8 mouse cellular contexts compared by ENCODE assay signal in the genomic region with DNA sequence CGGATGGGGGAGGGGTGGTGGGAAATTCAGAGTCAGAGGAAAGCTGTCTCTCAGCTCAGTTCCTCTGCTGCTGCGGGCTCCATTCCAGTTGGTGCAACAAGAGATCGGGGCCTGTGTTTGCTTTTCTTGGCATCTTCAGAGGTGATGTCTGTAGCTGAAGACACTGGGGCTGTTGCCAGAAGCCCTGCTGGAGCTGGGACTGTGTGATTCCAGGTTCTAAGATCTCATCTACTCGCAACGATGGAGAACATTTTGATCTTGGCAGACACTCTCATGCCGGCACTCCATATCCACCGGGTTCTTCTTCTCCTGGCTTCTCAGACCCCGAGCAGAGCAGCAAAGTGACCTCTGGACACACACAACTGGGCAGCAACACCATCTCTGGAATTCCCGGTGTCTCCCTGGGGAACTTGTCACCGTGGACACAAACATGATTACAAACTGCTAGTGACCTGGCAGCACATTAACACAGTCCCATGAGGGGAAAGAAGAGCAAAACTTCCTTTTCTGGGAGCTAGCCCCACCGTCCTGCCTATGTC. TPM values are rescaled to one million over a fixed set of nuclear protein-coding genes. Genes with fewer than 3 reads are reported as not detected.
DNase-seq lines count a peak whose midpoint lies in the region; ATAC-seq and TF ChIP-seq lines count a peak whose summit lies in the region.

No protein-coding gene starts in this region.

- no peak overlapping the region for H3K4me3 ChIP-seq in cerebellum, adult 2 months (replicated peaks; ENCODE audit: insufficient read depth, low read depth, low read length)
- H3K4me3 ChIP-seq in kidney, embryonic 15.5 days (replicated peaks), result no peak overlapping the region
- H3K4me3 ChIP-seq in lung, embryonic 16.5 days (ENCODE audit: low read length), result peak overlapping the region; percentile 15
- H3K4me3 ChIP-seq in hindbrain, embryonic 14.5 days (replicated peaks; ENCODE audit: low read length), result no peak overlapping the region

- peak overlapping the region; percentile 42 for H3K4me2 ChIP-seq in kidney, embryonic 15.5 days
- peak overlapping the region; percentile 35 for H3K4me2 ChIP-seq in lung, embryonic 16.5 days (ENCODE audit: low read depth, low read length)
- H3K4me2 ChIP-seq in hindbrain, embryonic 14.5 days (replicated peaks), result no peak overlapping the region

- H3K4me1 ChIP-seq in cerebellum, adult 2 months (ENCODE audit: control insufficient read depth, insufficient read depth, low read length), result no peaks in the 10 kb centered on the region
- H3K4me1 ChIP-seq in kidney, embryonic 15.5 days, result peaks cover 16% of the 10 kb centered on the region
- H3K4me1 ChIP-seq in lung, embryonic 16.5 days (replicated peaks; ENCODE audit: control insufficient read depth, insufficient read depth, low read length), result peaks cover 20% of the 10 kb centered on the region
- no peaks in the 10 kb centered on the region for H3K4me1 ChIP-seq in hindbrain, embryonic 14.5 days (replicated peaks; ENCODE audit: control insufficient read depth, insufficient read depth, low read length)

- no peak overlapping the region for H3K9ac ChIP-seq in kidney, embryonic 15.5 days
- no peak overlapping the region for H3K9ac ChIP-seq in lung, embryonic 16.5 days (ENCODE audit: low read length)
- H3K9ac ChIP-seq in hindbrain, embryonic 14.5 days, result no peak overlapping the region

- ATAC-seq in kidney, embryonic 15.5 days (replicated peaks; ENCODE audit: low FRiP score), result peak; percentile 50; the same call in 1 of the 2 replicates
- peak; percentile 75 for ATAC-seq in lung, embryonic 16.5 days (ENCODE audit: low read depth)
- ATAC-seq in erythroblast, adult 5-6 weeks (replicated peaks; ENCODE audit: low FRiP score, poor library complexity, severe bottlenecking), result no peak
- no peak for ATAC-seq in hindbrain, embryonic 14.5 days (ENCODE audit: low FRiP score)

- peaks cover 1% of the 10 kb centered on the region; the same call in 1 of the 2 replicates for H3K27me3 ChIP-seq in cerebellum, adult 2 months (ENCODE audit: control insufficient read depth, insufficient read depth, low read length)
- no peaks in the 10 kb centered on the region for H3K27me3 ChIP-seq in kidney, embryonic 15.5 days
- no peaks in the 10 kb centered on the region for H3K27me3 ChIP-seq in lung, embryonic 16.5 days (ENCODE audit: control insufficient read depth, insufficient read depth, low read depth, low read length)
- H3K27me3 ChIP-seq in hindbrain, embryonic 14.5 days (ENCODE audit: control insufficient read depth, insufficient read depth, low read length), result no peaks in the 10 kb centered on the region

- H3K36me3 ChIP-seq in kidney, embryonic 15.5 days, result no peaks in the 10 kb centered on the region
- H3K36me3 ChIP-seq in lung, embryonic 16.5 days (ENCODE audit: control insufficient read depth, insufficient read depth, low read length), result no peaks in the 10 kb centered on the region
- H3K36me3 ChIP-seq in hindbrain, embryonic 14.5 days (replicated peaks; ENCODE audit: control insufficient read depth, insufficient read depth), result no peaks in the 10 kb centered on the region

- no peak for TF ChIP-seq CTCF in cerebellum, adult 2 months (IDR thresholded peaks at IDR 0.05; ENCODE audit: borderline replicate concordance, insufficient read depth, low read depth, low read length)

- 6% methylated on average over 11 of the region's 11 CpGs for whole genome bisulfite sequencing in cerebellum, adult 2 months
- 48% methylated on average over 11 of the region's 11 CpGs for WGBS in kidney, embryonic 15.5 days
- WGBS in lung, embryonic 16.5 days, result 29% methylated on average over 11 of the region's 11 CpGs
- 64% methylated on average over 11 of the region's 11 CpGs for WGBS in hindbrain, embryonic 14.5 days

- no peak for TF ChIP-seq POLR2A in cerebellum, adult 2 months (IDR thresholded peaks at IDR 0.05; ENCODE audit: borderline replicate concordance, insufficient read depth, low read length)

- peak; percentile 27 to 40 for DNase-seq in cerebellum, adult 2 months
- DNase-seq in cerebellum, adult 11 months, result no peak
- DNase-seq in NIH3T3 (ENCODE audit: low read depth), result peak; percentile 75
- DNase-seq in gastrocnemius, postnatal 25 days, result peak; percentile 82
- no peak for DNase-seq in hindbrain, embryonic 14.5 days (ENCODE audit: low spot score)

- H3K27ac ChIP-seq in cerebellum, adult 2 months (ENCODE audit: insufficient read depth, low read length), result no peak overlapping the region
- H3K27ac ChIP-seq in kidney, embryonic 15.5 days, result no peak overlapping the region
- peak overlapping the region; percentile 75 for H3K27ac ChIP-seq in lung, embryonic 16.5 days (ENCODE audit: low read length)
- H3K27ac ChIP-seq in hindbrain, embryonic 14.5 days, result no peak overlapping the region

- no peaks in the 10 kb centered on the region for H3K9me3 ChIP-seq in kidney, embryonic 15.5 days (replicated peaks)
- no peaks in the 10 kb centered on the region for H3K9me3 ChIP-seq in lung, embryonic 16.5 days (ENCODE audit: control insufficient read depth, low read length)
- H3K9me3 ChIP-seq in hindbrain, embryonic 14.5 days (ENCODE audit: control insufficient read depth, low read length), result no peaks in the 10 kb centered on the region

RNA-seq across cellular contexts. Expression of gene Mecom, which starts 0.9 kb away (rescaled TPM):
- polyA plus RNA-seq in cerebellum, adult 2 months (2012; rRNA removed), result 2.6 and 4.3 TPM in 2 replicates
- total RNA-seq in gastrocnemius, postnatal 25 days (2021), result 1 to 10 TPM; 6.7 to 8.8 TPM
- 66.4 and 72.7 TPM in 2 replicates for polyA plus RNA-seq in kidney, embryonic 15.5 days (2015; fragmentation: Nextera tagmentation; extraction: Ambion mirVana)
- polyA plus RNA-seq in lung, embryonic 16.5 days (2015; fragmentation: Nextera tagmentation; extraction: Ambion mirVana), result 69.5 and 73.4 TPM in 2 replicates
- total RNA-seq in erythroblast, adult 5-6 weeks (2015; ENCODE audit: low replicate concordance), result 0.58 and 1.0 TPM in 2 replicates
- 0.84 TPM in 1 of 2 replicates, not detected in the other for total RNA-seq in erythroblast, adult 5-6 weeks (2017; ENCODE audit: low replicate concordance)
- 12.6 and 13.7 TPM in 2 replicates for polyA plus RNA-seq in hindbrain, embryonic 14.5 days (2014; fragmentation: Nextera tagmentation; extraction: Ambion mirVana)

RNA-seq across cellular contexts. Expression of gene Actrt3, which starts 52.8 kb away (rescaled TPM):
- polyA plus RNA-seq in cerebellum, adult 2 months (2012; rRNA removed), result 1.8 and 2.5 TPM in 2 replicates
- not detected for total RNA-seq in gastrocnemius, postnatal 25 days (2021)
- polyA plus RNA-seq in kidney, embryonic 15.5 days (2015; fragmentation: Nextera tagmentation; extraction: Ambion mirVana), result not detected in 2 replicates
- 0.10 TPM in 1 of 2 replicates, not detected in the other for polyA plus RNA-seq in lung, embryonic 16.5 days (2015; fragmentation: Nextera tagmentation; extraction: Ambion mirVana)
- total RNA-seq in erythroblast, adult 5-6 weeks (2015; ENCODE audit: low replicate concordance), result 1.3 TPM in 1 of 2 replicates, not detected in the other
- total RNA-seq in erythroblast, adult 5-6 weeks (2017; ENCODE audit: low replicate concordance), result not detected in 2 replicates
- 0.65 and 0.74 TPM in 2 replicates for polyA plus RNA-seq in hindbrain, embryonic 14.5 days (2014; fragmentation: Nextera tagmentation; extraction: Ambion mirVana)

RNA-seq across cellular contexts. Expression of gene Mynn, which starts 55.0 kb away (rescaled TPM):
- 16.7 and 21.6 TPM in 2 replicates for polyA plus RNA-seq in cerebellum, adult 2 months (2012; rRNA removed)
- total RNA-seq in gastrocnemius, postnatal 25 days (2021), result 1 to 10 TPM; 9.0 to 9.3 TPM
- 34.3 and 36.0 TPM in 2 replicates for polyA plus RNA-seq in kidney, embryonic 15.5 days (2015; fragmentation: Nextera tagmentation; extraction: Ambion mirVana)
- polyA plus RNA-seq in lung, embryonic 16.5 days (2015; fragmentation: Nextera tagmentation; extraction: Ambion mirVana), result 31.6 and 32.8 TPM in 2 replicates
- 15.7 and 22.3 TPM in 2 replicates for total RNA-seq in erythroblast, adult 5-6 weeks (2015; ENCODE audit: low replicate concordance)
- total RNA-seq in erythroblast, adult 5-6 weeks (2017; ENCODE audit: low replicate concordance), result 37.1 and 41.4 TPM in 2 replicates
- 33.5 and 33.7 TPM in 2 replicates for polyA plus RNA-seq in hindbrain, embryonic 14.5 days (2014; fragmentation: Nextera tagmentation; extraction: Ambion mirVana)

Comparison
In these comparisons a context has a peak if more than half of its experiments do, and no peak if none do; other contexts are left out.
1. DNase-seq: peak in cerebellum, adult 2 months (2 of 2), NIH3T3 (single experiment) and gastrocnemius, postnatal 25 days (single experiment); none in cerebellum, adult 11 months (single experiment) and hindbrain, embryonic 14.5 days (single experiment).
2. ATAC-seq: peak in kidney, embryonic 15.5 days (single experiment) and lung, embryonic 16.5 days (single experiment); none in erythroblast, adult 5-6 weeks (single experiment) and hindbrain, embryonic 14.5 days (single experiment).